Mouse (Mus musculus) lung, postnatal 0 days (tissue): ENCODE data around the gene Lhfpl5.

ENCODE experiments used
- CTCF ChIP-seq: IDR thresholded peaks from 2 replicates; pipeline ENCODE4 v1.5.1; 2016; ENCODE audit warnings: antibody characterized with exemption, mild to moderate bottlenecking
- EP300 ChIP-seq: IDR thresholded peaks from 2 replicates; pipeline ENCODE4 v1.6.1; 2016; ENCODE audit warnings: antibody characterized with exemption, mild to moderate bottlenecking, control low read depth

DNA sequence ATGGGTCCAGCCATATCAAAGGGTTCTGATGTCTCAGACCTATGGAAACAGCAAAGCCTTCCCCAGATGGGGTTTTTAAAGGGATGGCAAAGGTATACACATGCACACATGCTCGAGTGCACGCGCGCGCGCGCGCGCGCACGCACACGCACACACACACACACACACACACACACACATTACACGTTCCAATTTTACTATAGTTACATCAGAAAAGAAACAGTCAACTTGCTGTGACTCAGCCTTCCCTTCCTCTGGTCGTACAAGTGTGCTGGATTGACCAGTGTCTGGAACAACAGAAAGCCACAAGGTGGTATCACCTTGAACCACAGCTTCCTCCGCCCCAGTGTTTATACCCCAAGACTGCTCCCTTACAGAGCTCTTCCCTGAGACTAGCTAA, 49.9 kb downstream of the Lhfpl5 start:
- TF ChIP-seq EP300 (no peak), CTCF (no peak)
